ENCODE assay signal across 23 mouse cellular contexts in genomic region chr14:79985696-79986095, GRCm38 (mm10). TPM values are rescaled to one million over a fixed set of nuclear protein-coding genes. Genes with fewer than 3 reads are reported as not detected.
DNase-seq lines count a peak whose midpoint lies in the region; ATAC-seq lines count a peak whose summit lies in the region.
"Had no signal": no experiment of that assay in that cellular context is flagged by ENCODE, and none has a peak within 500 bp of the region (broad histone marks: within the 10 kb centered on the region; RNA-seq: fewer than 3 reads in every experiment).

No protein-coding gene starts in this region.

- ATAC-seq in midbrain, embryonic 11.5 days (ENCODE audit: low FRiP score), result no peak
- ATAC-seq in megakaryocyte progenitor cell, adult 5-6 weeks (replicated peaks; ENCODE audit: poor library complexity), result no peak
- ATAC-seq: liver, embryonic 12.5 days had no signal

- no peaks in the 10 kb centered on the region for H3K9me3 ChIP-seq in heart, embryonic 10.5 days
- H3K9me3 ChIP-seq in midbrain, embryonic 11.5 days (ENCODE audit: control insufficient read depth, low read length), result no peaks in the 10 kb centered on the region
- H3K9me3 ChIP-seq in midbrain, embryonic 10.5 days (replicated peaks), result no peaks in the 10 kb centered on the region
- H3K9me3 ChIP-seq: forebrain, embryonic 12.5 days; limb, embryonic 12.5 days; liver, embryonic 12.5 days; midbrain, embryonic 12.5 days; stomach, embryonic 15.5 days had no signal

- H3K4me1 ChIP-seq in heart, embryonic 10.5 days, result no peaks in the 10 kb centered on the region
- H3K4me1 ChIP-seq in midbrain, embryonic 11.5 days (ENCODE audit: control insufficient read depth, insufficient read depth, low read length), result no peaks in the 10 kb centered on the region
- H3K4me1 ChIP-seq in midbrain, embryonic 10.5 days, result peaks cover 27% of the 10 kb centered on the region
- H3K4me1 ChIP-seq: forebrain, embryonic 12.5 days; limb, embryonic 12.5 days; liver, embryonic 12.5 days; midbrain, embryonic 12.5 days; stomach, embryonic 15.5 days had no signal

- no peaks in the 10 kb centered on the region for H3K36me3 ChIP-seq in heart, embryonic 10.5 days
- no peaks in the 10 kb centered on the region for H3K36me3 ChIP-seq in midbrain, embryonic 11.5 days (ENCODE audit: control insufficient read depth, insufficient read depth, low read length)
- no peaks in the 10 kb centered on the region for H3K36me3 ChIP-seq in midbrain, embryonic 10.5 days
- H3K36me3 ChIP-seq: forebrain, embryonic 12.5 days; limb, embryonic 12.5 days; liver, embryonic 12.5 days; midbrain, embryonic 12.5 days; stomach, embryonic 15.5 days had no signal

- H3K4me2 ChIP-seq in midbrain, embryonic 11.5 days, result no peak overlapping the region
- H3K4me2 ChIP-seq: forebrain, embryonic 12.5 days; limb, embryonic 12.5 days; liver, embryonic 12.5 days; lung, embryonic 14.5 days; midbrain, embryonic 12.5 days; stomach, embryonic 15.5 days had no signal

- H3K9ac ChIP-seq in midbrain, embryonic 11.5 days (ENCODE audit: low read length), result no peak overlapping the region
- H3K9ac ChIP-seq: forebrain, embryonic 12.5 days; limb, embryonic 12.5 days; liver, embryonic 12.5 days; lung, embryonic 14.5 days; midbrain, embryonic 12.5 days; stomach, embryonic 15.5 days had no signal

- DNase-seq in heart, adult 18-20 months, result peak; percentile 43 to 67
- no peak for DNase-seq in heart, embryonic 10.5 days (ENCODE audit: low spot score)
- DNase-seq in midbrain, embryonic 11.5 days (ENCODE audit: low spot score, missing footprints), result peak; percentile 53
- DNase-seq in midbrain, embryonic 10.5 days (ENCODE audit: low spot score), result no peak
- DNase-seq in heart, postnatal 10 days, result peak; percentile 48 to 60
- no peak for DNase-seq in right cerebral cortex, adult 2 months (ENCODE audit: low spot score in 2 of 2)
- DNase-seq: adrenal gland, postnatal 25 days; B cell, adult 2 months; cerebellum, adult 11-12 months; kidney, adult 2 months; kidney, postnatal 25 days; lung, postnatal 36 days; thymus, adult 18-20 months had no signal

- no peaks in the 10 kb centered on the region for H3K27me3 ChIP-seq in heart, embryonic 10.5 days (ENCODE audit: insufficient read depth, poor library complexity, severe bottlenecking)
- H3K27me3 ChIP-seq in midbrain, embryonic 11.5 days (ENCODE audit: control insufficient read depth, insufficient read depth, low read length), result no peaks in the 10 kb centered on the region
- 0 out of 2 replicates have a peak, but pooled peaks cover 4% of the 10 kb centered on the region for H3K27me3 ChIP-seq in midbrain, embryonic 10.5 days (ENCODE audit: low read depth, poor library complexity, severe bottlenecking)
- H3K27me3 ChIP-seq: forebrain, embryonic 12.5 days; limb, embryonic 12.5 days; liver, embryonic 12.5 days; midbrain, embryonic 12.5 days; stomach, embryonic 15.5 days had no signal

- intact Hi-C loops in heart, postnatal 10 days (cut with DNase I), result loop anchor here (5.0 kb wide), 1 partner anchor 42 kb away; no protein-coding TSS in a partner anchor

- no peak overlapping the region for H3K27ac ChIP-seq in heart, embryonic 10.5 days
- H3K27ac ChIP-seq in midbrain, embryonic 11.5 days (ENCODE audit: low read depth, low read length), result no peak overlapping the region
- H3K27ac ChIP-seq in midbrain, embryonic 10.5 days (replicated peaks), result no peak overlapping the region
- H3K27ac ChIP-seq: forebrain, embryonic 12.5 days; left cerebral cortex, adult 2 months; limb, embryonic 12.5 days; liver, embryonic 12.5 days; midbrain, embryonic 12.5 days; stomach, embryonic 15.5 days had no signal

- 75% methylated on average over 2 of the region's 2 CpGs for WGBS in heart, embryonic 10.5 days
- 92% methylated on average over 2 of the region's 2 CpGs for WGBS in midbrain, embryonic 11.5 days
- whole genome bisulfite sequencing in midbrain, embryonic 10.5 days, result 89% methylated on average over 2 of the region's 2 CpGs

- H3K4me3 ChIP-seq in heart, embryonic 10.5 days, result no peak overlapping the region
- H3K4me3 ChIP-seq in midbrain, embryonic 11.5 days (ENCODE audit: low read depth, low read length), result no peak overlapping the region
- no peak overlapping the region for H3K4me3 ChIP-seq in midbrain, embryonic 10.5 days
- H3K4me3 ChIP-seq: forebrain, embryonic 12.5 days; left cerebral cortex, adult 2 months; limb, embryonic 12.5 days; liver, embryonic 12.5 days; midbrain, embryonic 12.5 days; stomach, embryonic 15.5 days had no signal

RNA-seq across cellular contexts. Expression of gene Olfm4, which starts 1.8 kb away (rescaled TPM):
- not detected for total RNA-seq in heart, adult 18-20 months (2021)
- polyA plus RNA-seq in heart, embryonic 10.5 days (2016; fragmentation: Nextera tagmentation; extraction: Ambion mirVana), result 0.09 TPM in 1 of 2 replicates, not detected in the other
- 0.33 and 0.46 TPM in 2 replicates for polyA plus RNA-seq in midbrain, embryonic 11.5 days (2014; fragmentation: Nextera tagmentation; extraction: Ambion mirVana)
- polyA plus RNA-seq in midbrain, embryonic 10.5 days (2016; fragmentation: Nextera tagmentation; extraction: Ambion mirVana), result 0.33 and 0.78 TPM in 2 replicates
- total RNA-seq in heart, postnatal 10 days (2021), result under 1 TPM in 1 of 2 experiments, not detected in 1; 0.14 TPM
- 5.0 and 5.4 TPM in 2 replicates for total RNA-seq in megakaryocyte progenitor cell, adult 5-6 weeks (2015)
- total RNA-seq in megakaryocyte progenitor cell, adult 5-6 weeks (2017), result 3.9 and 4.0 TPM in 2 replicates
- total RNA-seq: adrenal gland, postnatal 25 days; monocyte, adult 5-6 weeks had no signal
- polyA plus RNA-seq: urinary bladder, adult 2 months had no signal

Comparison
In these comparisons a context has a peak if more than half of its experiments do, and no peak if none do; other contexts are left out.
1. DNase-seq: peak in heart, adult 18-20 months (2 of 2), midbrain, embryonic 11.5 days (single experiment) and heart, postnatal 10 days (2 of 2); none in heart, embryonic 10.5 days (single experiment), midbrain, embryonic 10.5 days (single experiment) and right cerebral cortex, adult 2 months (0 of 2).
2. RNA of gene Olfm4, which starts 1.8 kb away (total RNA-seq): 3.9 to 5.4 TPM in megakaryocyte progenitor cell, adult 5-6 weeks; 0.14 TPM in heart, postnatal 10 days and not detected in heart, adult 18-20 months; every median in the first group is over 4 times any median in the second.